Comparison of ENCODE assay signal across 9 mouse cellular contexts in genomic region chr2:165788005-165788404, GRCm38 (mm10).
A peak's percentile ranks its signal among the peaks of the same experiment; 100 is the strongest.
DNase-seq lines count a peak whose midpoint lies in the region; ATAC-seq lines count a peak whose summit lies in the region.
"Had no signal": no experiment of that assay in that cellular context is flagged by ENCODE, and none has a peak within 500 bp of the region (broad histone marks: within the 10 kb centered on the region; RNA-seq: fewer than 3 reads in every experiment).

No protein-coding gene starts in this region.

- H3K4me1 ChIP-seq in heart, embryonic 15.5 days (replicated peaks): peaks cover 29% of the 10 kb centered on the region
- H3K4me1 ChIP-seq: limb, embryonic 13.5 days had no signal

- H3K4me2 ChIP-seq in heart, embryonic 15.5 days: no peak overlapping the region
- H3K4me2 ChIP-seq: limb, embryonic 13.5 days had no signal

- peaks cover 70% of the 10 kb centered on the region for H3K36me3 ChIP-seq in heart, embryonic 15.5 days

- H3K27ac ChIP-seq in heart, embryonic 15.5 days: peak overlapping the region; percentile 77
- H3K27ac ChIP-seq: limb, embryonic 13.5 days had no signal

- WGBS in heart, embryonic 15.5 days: 28% methylated on average over 11 of the region's 11 CpGs

- H3K9ac ChIP-seq in heart, embryonic 15.5 days: no peak overlapping the region
- H3K9ac ChIP-seq: limb, embryonic 13.5 days had no signal

- peak; percentile 48 to 80 for DNase-seq in urinary bladder, postnatal 4 days (ENCODE audit: low spot score in 2 of 2)
- no peak for DNase-seq in urinary bladder, postnatal 10 days (ENCODE audit: low spot score)
- DNase-seq in layer of hippocampus, adult 18-20 months (ENCODE audit: low spot score in 2 of 2): peak; percentile 72 to 86
- peak; percentile 92 for DNase-seq in lung, postnatal 10 days
- peak; percentile 36 for DNase-seq in telencephalon, adult 2 months (ENCODE audit: low read depth, low spot score)
- DNase-seq in embryo, embryonic 9.5 days (ENCODE audit: extremely low spot score): no peak

- no peak overlapping the region for H3K4me3 ChIP-seq in heart, embryonic 15.5 days
- H3K4me3 ChIP-seq: limb, embryonic 13.5 days had no signal

- ATAC-seq in common myeloid progenitor, adult 5-6 weeks (replicated peaks; ENCODE audit: low read depth, poor library complexity, severe bottlenecking): peak; percentile 64
- ATAC-seq in heart, embryonic 15.5 days (replicated peaks; ENCODE audit: insufficient number of reproducible peaks, insufficient read depth, low FRiP score, low read depth): peak; percentile 80

- H3K9me3 ChIP-seq in heart, embryonic 15.5 days (replicated peaks): no peaks in the 10 kb centered on the region
- H3K9me3 ChIP-seq: limb, embryonic 13.5 days had no signal

- no peaks in the 10 kb centered on the region for H3K27me3 ChIP-seq in heart, embryonic 15.5 days
- H3K27me3 ChIP-seq: limb, embryonic 13.5 days had no signal

Comparison
In these comparisons a context has a peak if more than half of its experiments do, and no peak if none do; other contexts are left out.
1. DNase-seq: peak in urinary bladder, postnatal 4 days (2 of 2), layer of hippocampus, adult 18-20 months (2 of 2), lung, postnatal 10 days (single experiment) and telencephalon, adult 2 months (single experiment); none in urinary bladder, postnatal 10 days (single experiment) and embryo, embryonic 9.5 days (single experiment).